Mouse (Mus musculus) CD4-positive naive resting alpha-beta T cell, adult 57 days (primary cell): ENCODE measurements around the gene Olfr211. TPM values are rescaled to one million over a fixed set of nuclear protein-coding genes. Genes with fewer than 3 reads are reported as not detected.

ENCODE experiments used
- total RNA-seq: library from RNA; stranded (reverse); gene quantifications from one replicate; pipeline ENCODE4 v1.2.4, GENCODE M21; 2023

Olfr211 gene
- not detected for total RNA-seq

DNA sequence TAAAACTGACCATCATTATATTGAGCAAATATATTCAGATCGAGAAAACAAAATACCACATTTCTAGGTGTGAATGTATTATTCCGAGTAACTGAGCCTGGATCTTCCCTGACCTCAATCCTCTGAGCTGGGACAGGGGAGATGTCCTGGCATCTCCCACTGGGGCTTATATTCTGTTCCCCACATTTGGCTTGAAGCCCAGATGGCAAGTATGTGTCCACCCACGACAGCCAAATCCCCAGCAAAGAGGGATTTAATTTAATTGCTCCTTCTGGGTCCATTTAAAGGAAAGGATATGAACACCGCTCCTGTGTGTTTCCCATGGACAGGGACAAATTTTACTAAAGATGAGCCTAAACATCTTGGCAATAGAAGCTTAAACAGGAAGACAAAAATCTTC lies at the start of gene Olfr211:
Gene Olfr211, plus strand, starts transcription at position 301 of the 400 bp plus-strand sequence.

DNA sequence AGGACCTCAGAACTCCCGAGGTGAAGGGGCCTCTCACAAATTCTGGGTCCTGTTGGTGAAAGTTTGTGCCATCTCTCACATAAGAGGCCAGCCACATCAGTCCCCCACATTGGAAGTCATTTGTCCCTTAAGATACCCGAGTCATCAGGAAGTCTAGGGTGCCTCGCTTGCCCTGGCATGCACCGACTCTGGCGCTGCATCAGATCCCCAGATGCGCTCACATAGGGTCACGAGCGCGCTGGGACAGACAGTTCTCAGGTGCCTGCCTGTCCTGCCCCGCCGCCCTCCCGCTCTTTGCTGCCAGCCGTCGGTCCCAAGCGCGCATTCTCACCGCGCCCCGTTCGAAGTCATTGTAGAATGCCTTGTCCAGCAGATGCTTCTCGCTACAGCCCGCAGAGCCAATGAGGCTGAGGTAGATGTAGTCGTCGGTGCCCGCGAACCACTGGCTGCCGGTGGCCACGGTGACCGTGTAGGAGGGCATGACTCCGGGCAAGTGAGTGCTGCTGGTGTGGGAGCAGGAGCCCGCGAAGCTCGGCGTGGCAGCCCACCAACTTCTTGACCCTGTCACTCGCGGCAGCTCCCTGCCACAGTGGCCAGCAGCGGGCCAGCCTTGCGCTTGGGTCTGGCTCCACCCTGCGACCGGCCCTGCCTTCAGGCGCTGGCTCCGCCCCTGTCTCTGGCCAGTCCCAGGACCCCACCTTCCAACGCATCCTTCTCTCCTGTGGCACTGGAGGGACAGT lies 28.2 kb upstream of the Olfr211 start, which contains the start of gene Alox5:
Gene Alox5, minus strand, starts transcription at position 635 of the 740 bp plus-strand sequence.

DNA sequence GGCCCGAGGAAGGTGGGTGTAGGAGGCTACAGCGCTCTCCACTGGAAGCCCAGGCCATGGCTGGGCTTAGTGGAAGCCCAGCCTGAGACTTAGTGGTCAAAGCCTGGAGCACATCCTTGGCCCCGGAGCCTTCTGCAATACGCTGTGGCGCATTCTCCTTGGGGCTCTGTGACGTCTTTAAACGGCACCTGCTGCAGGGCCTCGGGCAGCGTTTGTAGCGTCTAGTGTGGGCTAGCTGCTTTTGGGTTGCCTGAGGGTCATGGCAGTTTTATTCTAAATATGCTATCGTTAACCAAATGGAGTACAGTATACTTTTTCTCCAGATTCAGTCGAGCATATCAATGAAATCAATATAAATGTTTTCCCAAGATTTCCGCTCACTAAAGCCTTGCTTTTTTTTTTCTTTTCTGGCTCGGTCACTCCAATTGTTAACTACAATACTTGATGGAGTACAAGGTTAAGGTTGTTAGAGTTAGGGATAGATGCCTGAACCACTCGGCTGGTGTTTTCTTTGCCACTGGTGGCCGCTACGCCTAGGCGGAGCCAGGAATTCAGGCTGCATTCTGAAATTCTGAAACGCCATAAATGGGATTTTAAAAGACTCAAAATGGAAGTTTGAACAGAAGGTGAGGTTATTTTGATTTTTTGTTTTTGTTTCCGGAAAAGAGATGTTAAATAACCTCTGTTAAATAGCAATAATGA lies 17.6 kb downstream of the Olfr211 start, which contains the start of gene Olfr212:
Gene Olfr212, plus strand, starts transcription at position 215 of the 702 bp plus-strand sequence.

DNA sequence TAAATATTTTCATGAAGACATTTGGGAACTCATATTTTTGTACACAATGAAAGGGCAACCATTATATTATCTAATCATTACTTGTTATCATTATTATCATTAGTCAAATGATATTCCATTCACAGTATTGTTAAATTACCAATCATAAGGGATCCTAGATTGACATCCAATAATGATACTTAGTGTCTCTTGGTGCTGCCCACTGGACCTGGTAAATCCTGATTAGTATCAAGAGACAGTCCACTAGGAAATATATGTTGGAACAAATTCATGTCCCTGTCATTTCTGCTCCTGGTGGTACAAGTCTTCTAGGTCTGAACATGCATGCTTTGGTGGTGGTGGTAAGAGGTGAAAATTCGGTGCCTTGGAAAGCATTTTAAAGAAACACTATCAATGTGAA lies 49.3 kb downstream of the Olfr211 start, which contains the start of gene Olfr213:
Gene Olfr213, plus strand, starts transcription at position 301 of the 400 bp plus-strand sequence.

Other genes starting within 250 kb of the Olfr211 start
- gene Zfand4, start 224.9 kb upstream of the Olfr211 start, total RNA-seq: 2.2 TPM
- 1.2 TPM for gene March8, start 151.1 kb upstream of the Olfr211 start, total RNA-seq
- gene Alox5, start 27.9 kb upstream of the Olfr211 start, total RNA-seq: 0.50 TPM
- not detected for gene Olfr212, start 17.4 kb downstream of the Olfr211 start, total RNA-seq
- not detected for gene Olfr213, start 49.4 kb downstream of the Olfr211 start, total RNA-seq
- 3.4 TPM for gene Gm5580, start 62.0 kb downstream of the Olfr211 start, total RNA-seq
- not detected for gene Olfr214, start 65.1 kb downstream of the Olfr211 start, total RNA-seq
- gene Olfr215, start 95.1 kb downstream of the Olfr211 start, total RNA-seq: not detected
- 17.9 TPM for gene Zfp422, start 139.9 kb downstream of the Olfr211 start, total RNA-seq
- gene Depp1, start 161.5 kb downstream of the Olfr211 start, total RNA-seq: not detected
- 3.3 TPM for gene Rassf4, start 184.9 kb downstream of the Olfr211 start, total RNA-seq
- 0.18 TPM for gene Tmem72, start 227.8 kb downstream of the Olfr211 start, total RNA-seq